Mouse (Mus musculus): ENCODE data around the gene Bysl.

Bysl gene

DNA sequence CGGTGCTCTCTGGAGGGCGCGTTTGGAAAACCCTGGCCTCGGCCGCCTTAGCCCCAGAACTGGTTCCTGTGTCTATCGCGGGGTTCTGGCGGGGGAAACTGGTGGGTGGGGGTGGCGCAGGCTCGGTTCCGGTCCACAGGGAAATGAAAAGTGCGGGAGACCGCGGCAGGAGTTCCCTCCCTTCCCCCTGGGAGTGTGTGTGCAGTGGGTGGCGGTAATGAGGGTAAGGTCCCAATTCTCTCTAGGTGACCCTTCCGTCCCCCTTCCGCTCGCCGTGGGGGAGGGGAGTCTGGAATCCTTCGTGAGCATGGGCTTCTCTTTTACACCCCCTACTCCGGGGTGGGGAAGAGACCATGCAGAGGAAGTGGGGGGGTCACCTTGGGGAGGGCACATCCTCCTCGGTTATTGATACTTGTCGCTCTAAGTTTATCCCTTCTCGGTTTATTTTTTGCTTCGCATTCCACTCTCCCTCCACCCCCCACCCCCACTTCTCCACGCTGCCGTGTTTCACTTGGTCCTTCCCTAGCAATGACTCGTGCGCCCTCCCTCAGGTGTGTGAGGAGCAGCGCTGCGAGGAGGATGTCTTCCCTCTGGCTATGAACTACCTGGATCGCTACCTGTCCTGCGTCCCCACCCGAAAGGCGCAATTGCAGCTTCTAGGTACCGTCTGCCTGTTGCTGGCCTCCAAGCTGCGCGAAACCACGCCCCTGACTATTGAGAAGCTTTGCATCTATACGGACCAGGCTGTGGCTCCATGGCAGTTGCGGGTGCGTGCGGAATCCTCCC lies 16.9 kb downstream of the Bysl start:
- no peak for DNase-seq (ENCODE audit: low read depth in 1 of 2, low spot score in 2 of 2)

DNA sequence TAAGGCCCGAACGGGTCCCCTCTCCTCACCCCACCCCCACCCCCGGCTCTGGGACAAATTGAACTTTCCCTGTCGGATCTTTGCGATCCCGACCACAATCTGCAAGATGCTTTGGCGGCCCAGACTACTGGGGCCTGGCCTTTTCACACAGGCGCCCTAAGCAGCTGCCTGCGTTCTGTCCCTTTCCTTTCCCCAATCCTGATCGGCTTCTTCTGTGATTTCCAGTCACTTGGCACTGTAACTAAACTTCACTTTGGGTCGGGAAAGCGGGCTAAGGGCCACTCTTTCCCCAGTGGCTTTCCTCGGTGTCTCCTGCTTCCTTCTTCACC lies 17.5 kb downstream of the Bysl start:
- DNase-seq (ENCODE audit: low read depth in 1 of 2, low spot score in 2 of 2) = no peak

DNA sequence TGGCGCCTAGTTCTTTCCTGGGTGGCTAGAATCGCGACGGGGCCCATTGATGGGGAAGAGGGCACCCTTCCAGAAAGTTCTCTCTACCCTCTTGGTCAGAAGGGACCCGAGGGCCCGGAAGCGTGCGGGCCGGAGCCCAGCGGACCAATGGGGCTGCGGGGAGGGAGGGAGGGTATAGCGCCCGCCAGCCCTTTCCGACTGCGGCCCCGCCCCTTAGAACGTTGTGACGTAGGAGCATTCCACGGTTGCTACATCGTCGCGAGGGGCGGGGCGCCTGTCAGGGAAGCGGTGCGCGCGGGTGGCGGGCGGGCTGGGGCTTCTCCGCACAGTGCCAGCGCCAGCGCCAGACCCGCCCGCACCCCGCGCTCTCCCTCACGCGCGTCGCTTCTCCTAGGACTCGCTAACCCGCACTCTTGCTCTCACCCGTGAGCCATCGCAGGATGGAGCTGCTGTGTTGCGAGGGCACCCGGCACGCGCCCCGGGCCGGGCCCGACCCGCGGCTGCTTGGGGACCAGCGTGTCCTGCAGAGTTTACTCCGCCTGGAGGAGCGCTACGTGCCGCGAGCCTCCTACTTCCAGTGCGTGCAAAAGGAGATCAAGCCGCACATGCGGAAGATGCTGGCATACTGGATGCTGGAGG lies 18.0 kb downstream of the Bysl start:
- DNase-seq (ENCODE audit: low read depth in 1 of 2, low spot score in 2 of 2) = peak; percentile 64 to 86

DNA sequence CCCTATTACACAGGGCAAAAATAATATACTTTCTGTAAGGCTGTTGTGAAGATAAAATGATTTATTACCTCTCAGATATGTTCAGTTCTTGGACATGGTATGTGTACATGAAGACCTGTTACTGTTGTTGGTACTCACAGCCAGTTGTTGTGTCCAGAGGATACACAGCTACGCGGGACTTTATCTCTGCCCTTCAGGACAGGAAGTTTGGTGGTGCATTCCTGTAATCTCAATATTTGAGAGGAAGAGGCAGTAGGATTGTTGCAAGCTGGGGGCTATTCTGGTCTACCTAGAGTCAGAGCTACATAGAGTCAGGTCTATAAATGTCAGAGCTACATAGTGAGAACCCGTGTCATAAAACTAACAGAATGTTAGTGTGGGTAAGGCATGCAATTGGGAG lies 20.2 kb downstream of the Bysl start:
- DNase-seq (ENCODE audit: low read depth in 1 of 2, low spot score in 2 of 2) = no peak

DNA sequence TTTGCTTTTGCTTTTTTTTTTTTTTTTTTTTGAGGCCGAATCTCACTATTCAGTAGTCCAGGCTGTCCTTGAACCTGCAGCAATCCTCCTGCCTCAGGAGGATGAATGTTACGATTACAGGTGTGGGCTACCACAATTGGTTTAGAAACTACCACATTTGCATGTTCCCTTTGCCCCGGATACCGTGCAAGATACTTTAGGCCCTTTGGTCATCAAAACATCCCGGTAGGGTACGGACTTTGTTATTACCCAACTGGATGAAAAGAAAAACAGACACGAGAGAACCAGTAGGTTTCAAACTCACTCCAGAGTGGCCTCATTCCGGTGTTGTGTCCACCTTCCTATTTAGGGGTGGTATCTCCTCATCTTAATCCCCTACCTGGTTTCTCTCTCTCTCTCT lies 22.8 kb downstream of the Bysl start:
- DNase-seq (ENCODE audit: low read depth in 1 of 2, low spot score in 2 of 2) = no peak

DNA sequence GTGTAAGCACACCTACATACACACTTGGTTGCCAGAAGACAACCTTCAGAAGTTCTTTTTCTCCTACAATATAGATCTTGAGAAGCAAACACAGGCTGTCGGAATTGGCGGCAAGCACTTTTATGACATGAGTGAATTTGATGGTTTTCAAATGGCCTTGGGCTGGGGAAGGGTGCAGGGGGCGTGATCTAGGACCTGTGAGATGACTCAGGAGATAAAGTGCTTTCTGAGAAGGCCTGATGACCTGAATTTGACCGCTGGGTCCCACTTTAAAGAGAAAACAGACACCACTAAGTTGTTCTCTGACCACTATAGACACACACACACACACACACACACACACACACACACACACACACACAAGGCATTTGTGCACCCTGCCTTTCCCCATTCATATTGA lies 30.3 kb downstream of the Bysl start:
- DNase-seq (ENCODE audit: low read depth in 1 of 2, low spot score in 2 of 2) = no peak

DNA sequence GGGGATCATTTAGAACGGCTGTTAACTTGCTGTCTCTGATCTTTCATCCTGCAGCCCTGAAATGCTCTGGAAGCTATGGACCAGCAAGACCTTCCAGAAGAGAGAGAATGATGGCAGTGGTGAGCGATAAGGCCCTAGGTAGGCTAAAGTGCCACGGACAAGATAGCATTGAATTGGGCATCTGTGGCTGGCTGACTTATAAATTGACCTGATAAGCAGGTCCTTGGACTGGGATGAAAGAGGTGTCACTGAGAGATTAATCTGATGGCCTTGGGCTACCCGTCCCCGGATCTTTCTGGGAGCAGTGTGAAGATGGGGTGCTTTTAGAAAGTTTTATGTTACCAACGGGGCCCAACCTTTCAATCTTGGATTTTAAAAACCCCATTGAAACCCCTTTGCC lies 32.6 kb downstream of the Bysl start:
- no peak for DNase-seq (ENCODE audit: low read depth in 1 of 2, low spot score in 2 of 2)

DNA sequence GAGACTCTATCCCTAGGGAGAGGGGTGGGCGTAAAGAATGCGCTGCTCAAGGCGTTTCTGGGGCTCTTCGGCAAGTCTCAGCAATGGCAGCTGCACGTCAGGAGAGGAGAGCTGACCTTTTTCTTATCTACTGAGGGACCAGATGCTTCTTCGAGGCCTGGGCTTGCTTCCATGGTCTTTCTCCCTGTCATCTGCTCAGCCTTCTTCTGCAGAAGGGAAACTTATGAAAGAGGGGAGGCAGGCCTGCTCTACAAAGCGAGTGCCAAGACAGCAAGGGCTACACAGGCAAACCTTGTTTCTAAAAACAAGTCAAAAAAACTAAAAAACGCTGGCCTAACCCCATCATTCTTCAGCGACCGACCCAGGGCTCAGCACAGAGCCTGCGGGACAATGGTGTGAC lies 36.5 kb downstream of the Bysl start:
- no peak for DNase-seq (ENCODE audit: low read depth in 1 of 2, low spot score in 2 of 2)

DNA sequence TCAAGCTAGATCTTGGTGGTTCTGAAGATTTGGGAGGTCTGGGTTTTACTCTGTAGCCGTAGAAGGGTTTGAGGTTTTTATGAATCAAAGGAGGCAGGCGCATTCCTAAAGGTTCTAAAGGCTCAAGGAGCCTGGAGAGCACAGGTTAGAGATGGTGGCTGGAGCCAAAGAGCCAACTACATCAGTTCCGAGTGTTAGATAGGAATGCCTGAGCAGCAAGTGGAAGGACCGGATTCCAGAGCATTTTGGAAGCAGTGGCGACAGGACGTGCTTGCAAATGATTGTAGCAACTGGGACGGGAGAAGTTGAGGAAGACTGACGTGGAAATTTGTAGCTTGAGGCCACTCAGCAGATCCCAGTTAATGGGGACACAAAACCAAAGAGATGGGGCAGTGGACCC lies 37.3 kb downstream of the Bysl start:
- DNase-seq (ENCODE audit: low read depth in 1 of 2, low spot score in 2 of 2) = no peak

DNA sequence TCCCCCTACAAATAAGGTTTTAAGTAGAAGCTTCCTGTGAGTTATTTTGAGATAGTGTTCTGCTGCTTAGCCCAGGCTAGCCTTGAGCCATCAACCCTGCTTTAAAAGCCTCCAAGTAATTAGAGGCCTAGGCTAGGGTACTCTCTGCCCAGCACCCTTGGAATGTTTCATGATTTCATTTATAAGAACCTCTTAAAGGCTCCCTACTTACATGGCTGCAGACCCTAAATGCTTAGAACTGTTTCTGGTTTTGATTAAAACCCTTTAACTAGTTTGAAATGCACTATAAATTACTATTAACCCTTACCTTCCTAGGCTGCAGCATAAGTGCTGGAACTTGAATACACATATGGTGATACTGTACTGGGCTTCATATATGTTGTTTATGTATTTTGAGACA lies 38.9 kb downstream of the Bysl start:
- DNase-seq (ENCODE audit: low read depth in 1 of 2, low spot score in 2 of 2) = no peak

DNA sequence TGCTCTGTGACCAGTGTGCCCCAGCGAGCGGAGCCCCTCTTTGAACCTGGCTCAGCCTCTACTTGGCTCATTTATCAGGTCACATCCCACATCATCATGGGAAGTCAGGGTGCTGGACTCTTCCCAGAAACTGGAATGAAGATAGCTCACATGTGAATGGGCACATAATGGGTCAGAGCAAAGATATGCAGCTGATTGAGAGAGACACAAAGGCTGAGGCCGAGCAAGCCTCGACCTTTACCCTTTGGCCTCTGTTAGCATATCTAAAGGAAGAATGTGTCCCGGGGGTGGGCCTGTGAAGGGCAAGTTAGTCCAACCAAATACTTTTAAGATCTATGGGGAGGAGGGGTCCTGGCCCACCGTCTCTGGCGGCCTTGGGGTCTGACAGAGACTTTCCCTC lies 39.7 kb downstream of the Bysl start:
- DNase-seq (ENCODE audit: low read depth in 1 of 2, low spot score in 2 of 2) = no peak

DNA sequence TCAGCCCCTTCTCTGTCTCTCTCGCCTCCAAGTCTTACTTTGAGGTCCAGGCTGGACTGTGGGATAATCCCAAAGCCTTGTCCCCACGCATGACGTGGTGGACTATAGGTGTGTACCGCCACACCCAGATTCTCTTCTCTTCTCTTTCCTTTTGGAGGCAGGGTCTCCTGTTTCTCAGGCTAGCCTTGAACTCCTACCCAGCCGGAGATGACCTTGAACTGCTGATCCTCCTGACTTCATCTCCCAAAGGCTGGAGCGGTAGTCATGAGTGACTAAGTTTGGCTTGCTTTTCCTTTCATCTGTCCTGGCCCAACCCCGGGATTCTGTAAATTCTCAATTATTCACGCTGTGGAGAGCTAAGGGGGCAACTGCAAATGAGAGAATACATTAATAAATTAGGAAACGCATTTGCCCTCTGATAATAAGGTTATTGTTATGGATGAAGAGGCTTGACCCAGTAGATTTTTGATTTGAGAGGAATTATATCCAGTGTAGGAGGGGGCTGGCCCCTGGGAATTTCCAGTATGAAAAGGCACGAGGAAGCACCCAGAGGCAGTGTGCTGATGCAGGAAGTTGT lies 42.3 kb downstream of the Bysl start:
- no peak for DNase-seq (ENCODE audit: low read depth in 1 of 2, low spot score in 2 of 2)

DNA sequence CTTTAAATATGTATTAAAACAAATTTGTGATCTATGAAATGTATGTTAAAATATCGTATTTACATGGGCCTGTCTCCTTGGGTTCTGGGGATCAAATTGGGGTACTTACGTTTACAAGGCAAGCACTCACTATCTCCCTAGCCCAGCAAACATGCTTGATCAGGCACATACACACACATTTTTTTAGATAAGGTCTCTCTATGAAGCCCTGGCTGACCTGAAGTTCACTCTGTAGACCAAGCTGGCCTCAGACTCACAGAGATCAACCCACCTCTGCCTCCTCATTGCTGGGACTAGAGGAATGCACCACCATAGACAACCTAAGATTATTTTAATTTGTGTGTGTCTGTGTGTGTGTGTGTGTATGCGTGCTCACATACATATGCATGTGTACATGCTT lies 42.9 kb downstream of the Bysl start:
- DNase-seq (ENCODE audit: low read depth in 1 of 2, low spot score in 2 of 2) = no peak

DNA sequence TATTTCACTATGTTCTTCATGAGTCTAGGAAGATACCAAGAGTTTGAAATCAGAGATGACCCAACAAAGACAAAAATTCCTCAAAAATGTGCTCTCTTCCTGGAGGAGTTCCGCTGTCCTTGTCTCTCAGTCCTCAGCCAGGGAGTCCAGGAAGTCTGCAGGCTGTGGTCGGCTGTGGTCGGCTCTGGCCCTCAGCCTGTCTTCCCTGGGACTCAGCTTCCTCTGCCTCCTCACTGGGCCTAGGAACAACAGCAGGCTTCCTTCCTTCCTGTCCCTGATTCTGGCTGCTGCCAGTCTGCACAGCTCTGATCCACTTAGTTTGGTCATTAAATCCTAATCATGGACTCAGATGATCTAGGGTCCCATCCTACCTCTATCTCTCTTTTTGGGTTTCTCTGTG lies 44.0 kb downstream of the Bysl start:
- no peak for DNase-seq (ENCODE audit: low read depth in 1 of 2, low spot score in 2 of 2)

DNA sequence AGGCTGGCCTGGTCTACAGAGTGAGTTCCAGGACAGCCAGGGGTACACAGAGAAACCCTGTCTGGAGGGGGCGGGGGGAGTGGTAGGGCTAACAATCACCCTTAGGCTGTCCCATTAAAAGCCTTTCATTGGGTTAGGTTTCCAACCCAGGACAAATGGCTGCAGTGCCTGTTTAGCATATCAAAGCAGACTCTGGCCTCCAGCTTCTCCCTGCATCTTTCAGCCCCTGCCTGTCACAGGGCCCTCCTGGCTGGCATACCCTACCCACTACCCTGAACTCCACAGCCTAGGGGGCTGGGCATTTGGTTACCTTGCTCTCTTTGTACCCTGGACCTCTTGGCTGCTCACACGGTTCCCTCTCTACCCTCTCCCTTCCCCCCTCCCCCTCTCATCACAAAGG lies 45.2 kb downstream of the Bysl start:
- no peak for DNase-seq (ENCODE audit: low read depth in 1 of 2, low spot score in 2 of 2)

DNA sequence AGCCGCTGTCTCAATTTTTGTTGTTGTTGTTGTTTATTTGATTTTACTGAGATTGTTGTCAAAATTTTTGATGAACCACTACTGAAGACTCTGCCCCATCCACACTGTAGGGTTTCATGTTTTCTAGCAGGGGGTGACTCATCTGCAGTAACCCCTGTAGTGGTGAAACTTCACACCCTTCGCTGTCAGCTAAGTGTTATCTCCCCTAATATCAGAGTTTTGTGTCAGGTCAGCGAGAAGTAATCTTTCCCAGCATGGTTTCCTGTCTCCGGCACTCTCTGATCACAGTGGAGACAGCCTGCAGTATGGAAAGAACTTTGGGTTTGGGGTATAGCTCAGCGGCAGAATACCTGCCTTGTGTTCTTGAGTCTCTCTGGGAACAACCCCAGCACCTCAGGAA lies 46.7 kb downstream of the Bysl start:
- no peak for DNase-seq (ENCODE audit: low read depth in 1 of 2, low spot score in 2 of 2)

DNA sequence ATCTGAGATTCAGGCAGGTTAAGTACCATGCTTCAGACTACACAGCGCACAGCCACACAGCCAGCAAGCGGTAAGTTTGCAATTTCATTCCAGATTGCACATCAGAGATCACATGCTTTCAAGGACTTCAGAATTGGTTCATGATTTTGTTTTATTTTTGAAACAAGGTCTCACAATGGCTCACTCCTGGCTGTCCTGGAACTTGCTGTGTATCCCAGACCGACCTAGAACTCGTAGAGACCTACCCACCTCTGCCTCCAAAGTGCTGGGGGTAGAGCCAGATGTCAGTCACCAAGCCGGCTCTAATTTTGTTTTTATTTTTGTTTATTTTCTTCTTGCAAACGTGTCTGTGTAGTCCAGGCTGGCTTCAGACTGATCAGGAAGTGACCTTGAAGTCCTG lies 48.4 kb downstream of the Bysl start:
- no peak for DNase-seq (ENCODE audit: low read depth in 1 of 2, low spot score in 2 of 2)

DNA sequence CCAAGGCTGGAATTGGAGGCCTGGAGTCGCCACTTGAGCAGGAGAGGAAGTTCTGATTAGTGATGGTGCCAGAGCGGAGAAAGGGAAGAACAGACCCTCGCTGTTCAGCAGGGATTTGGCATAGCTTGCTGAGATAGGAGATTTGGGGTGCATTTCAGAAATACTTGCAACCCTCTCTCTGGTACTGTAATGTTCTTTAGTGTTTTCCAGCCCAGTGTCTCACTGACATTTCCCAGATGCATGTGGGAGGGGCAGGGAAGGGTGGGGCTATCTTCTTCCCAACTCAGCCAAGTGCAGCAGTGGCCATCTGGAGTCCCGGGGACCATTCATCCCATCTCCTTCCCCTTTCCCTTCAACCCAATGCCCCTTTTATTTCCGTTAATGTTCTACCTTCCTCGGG lies 51.6 kb downstream of the Bysl start:
- no peak for DNase-seq (ENCODE audit: low read depth in 1 of 2, low spot score in 2 of 2)

DNA sequence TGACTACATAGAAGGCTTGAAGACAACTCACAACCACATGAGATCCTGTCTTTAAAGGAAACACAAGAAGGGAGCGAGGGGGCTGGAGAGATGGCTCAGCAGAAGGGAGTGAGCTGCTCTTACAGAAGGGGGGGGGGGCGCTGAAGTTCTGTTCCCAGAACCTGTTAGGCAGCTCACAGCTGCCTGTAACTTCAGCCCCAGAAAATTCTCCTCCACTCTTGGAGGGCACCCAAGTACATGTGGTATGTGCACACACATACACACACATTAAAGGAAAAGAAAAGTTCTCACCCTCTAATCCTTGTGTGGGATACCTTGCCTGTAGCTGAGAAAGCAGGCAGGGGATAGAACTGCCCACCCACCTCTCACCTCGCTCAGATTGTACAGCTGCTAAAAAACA lies 54.1 kb downstream of the Bysl start:
- DNase-seq (ENCODE audit: low read depth in 1 of 2, low spot score in 2 of 2) = no peak

DNA sequence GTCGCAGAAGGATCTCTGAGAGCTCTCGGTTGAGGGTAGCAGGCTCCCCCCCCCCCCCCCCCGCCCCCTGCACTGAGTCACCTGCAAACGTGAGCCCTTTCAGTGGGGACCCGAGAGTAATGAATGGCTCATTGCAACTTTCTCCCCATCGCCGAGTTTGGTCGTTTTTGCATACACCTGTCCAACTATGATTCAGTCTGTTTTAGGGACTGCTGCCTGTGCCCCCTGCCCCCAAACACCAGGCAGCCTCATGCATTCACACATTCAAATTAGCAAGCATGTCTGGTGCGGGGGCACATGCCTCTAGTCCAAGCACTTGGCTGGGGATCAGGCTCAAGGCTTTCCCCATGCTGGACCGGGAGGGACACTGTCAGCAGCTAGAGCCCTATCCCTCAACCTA lies 56.7 kb downstream of the Bysl start:
- no peak for DNase-seq (ENCODE audit: low read depth in 1 of 2, low spot score in 2 of 2)

DNA sequence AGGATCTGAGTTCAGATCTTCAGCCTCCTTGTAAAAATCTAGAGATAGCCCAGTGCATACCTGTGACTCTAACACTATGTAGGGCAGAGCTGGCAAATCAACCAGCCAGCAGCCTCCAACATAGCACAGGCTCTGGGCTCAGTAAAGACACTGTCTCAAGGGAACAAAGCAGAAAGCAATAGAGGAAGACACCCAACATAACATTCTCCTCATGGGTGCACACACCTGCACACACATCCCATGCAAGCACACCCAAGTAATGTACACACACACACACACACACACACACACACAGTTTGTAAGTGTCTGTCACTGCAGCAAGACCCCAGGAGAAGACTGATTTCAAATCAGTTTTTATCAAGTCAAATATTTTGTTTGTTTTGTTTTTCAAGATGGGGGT lies 58.3 kb downstream of the Bysl start:
- DNase-seq (ENCODE audit: low read depth in 1 of 2, low spot score in 2 of 2) = no peak

DNA sequence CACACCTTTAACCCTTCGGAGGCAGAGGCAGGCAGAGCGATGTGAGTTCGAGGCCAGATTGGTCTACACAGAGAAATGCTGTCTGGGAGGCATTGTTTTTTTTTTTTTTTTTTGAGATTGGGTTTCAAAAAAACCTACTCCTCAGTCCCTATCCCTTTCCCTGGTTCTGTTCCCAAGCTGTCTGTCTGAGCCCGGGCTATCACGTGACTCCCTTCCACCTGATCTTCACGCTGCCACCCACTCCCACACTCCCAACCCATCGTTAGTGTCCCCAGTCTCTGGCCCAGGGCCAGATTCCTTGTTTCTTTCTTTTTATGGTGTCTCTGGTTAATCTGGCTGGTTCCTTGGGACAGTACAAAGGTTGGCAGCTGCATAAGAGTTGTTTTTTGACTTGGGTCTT lies 60.2 kb downstream of the Bysl start:
- no peak for DNase-seq (ENCODE audit: low read depth in 1 of 2, low spot score in 2 of 2)
